Mouse (Mus musculus) embryonic fibroblast, embryonic 13.5 days (primary cell): ENCODE measurements around the gene Svs1. TPM values are rescaled to one million over a fixed set of nuclear protein-coding genes. Genes with fewer than 3 reads are reported as not detected.

Experiments used
- H3K27ac ChIP-seq: 2 replicates; pipeline ENCODE4 v1.5.1; 2012; ENCODE audit warnings: low read length, control low read depth, inconsistent platforms; ENCODE audit not compliant: insufficient read depth
- H3K4me1 ChIP-seq: 2 replicates; pipeline ENCODE4 v1.6.1; 2011; ENCODE audit warnings: low read length; ENCODE audit not compliant: control insufficient read depth, insufficient read depth
- H3K4me3 ChIP-seq: 2 replicates; pipeline ENCODE4 v1.5.1; 2011; ENCODE audit warnings: mild to moderate bottlenecking, control low read depth, low read length; ENCODE audit not compliant: insufficient read depth
- CTCF ChIP-seq: IDR thresholded peaks from 2 replicates; pipeline ENCODE4 v1.5.1; 2011; ENCODE audit warnings: mild to moderate bottlenecking, control low read depth, low read length, moderate library complexity, borderline replicate concordance; ENCODE audit not compliant: insufficient read depth
- POLR2A ChIP-seq: IDR thresholded peaks from 2 replicates; pipeline ENCODE4 v1.6.1; 2011; ENCODE audit warnings: low read depth, mild to moderate bottlenecking, control low read depth, low read length, moderate library complexity
- polyA plus RNA-seq: library from polyadenylated mRNA; stranded (reverse); fragments of >200 nt; gene quantifications from 2 replicates; pipeline ENCODE4 v1.2.4, GENCODE M21; 2011; ENCODE audit warnings: low read depth; ENCODE audit not compliant: missing spikeins, insufficient read length

Svs1 gene
- polyA plus RNA-seq, 1 experiment, result not detected

DNA sequence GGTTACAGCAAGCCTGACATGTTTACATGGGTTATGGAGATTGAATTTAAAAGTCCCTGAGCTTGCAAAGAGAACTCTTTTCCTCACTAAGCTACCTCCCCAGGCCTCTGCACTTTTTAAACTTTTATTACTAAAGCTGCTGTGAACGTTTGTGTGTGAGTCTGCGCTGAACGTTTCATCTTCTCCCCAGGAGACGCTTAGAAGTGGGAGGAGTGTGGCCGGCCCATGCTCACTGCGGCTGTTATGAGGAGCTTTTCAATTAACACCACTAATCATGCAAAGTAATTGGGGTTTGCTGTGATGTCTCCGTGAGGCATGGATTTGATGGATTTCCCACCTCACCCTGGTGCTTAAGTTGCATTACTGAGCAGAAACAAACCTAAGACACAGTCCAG, 22.5 kb downstream of the Svs1 start:
- TF ChIP-seq POLR2A, result no peak
- TF ChIP-seq CTCF, result no peak
- no peaks in the 10 kb centered on the region for H3K4me1 ChIP-seq
- no peak overlapping the region for H3K27ac ChIP-seq
- no peak overlapping the region for H3K4me3 ChIP-seq

DNA sequence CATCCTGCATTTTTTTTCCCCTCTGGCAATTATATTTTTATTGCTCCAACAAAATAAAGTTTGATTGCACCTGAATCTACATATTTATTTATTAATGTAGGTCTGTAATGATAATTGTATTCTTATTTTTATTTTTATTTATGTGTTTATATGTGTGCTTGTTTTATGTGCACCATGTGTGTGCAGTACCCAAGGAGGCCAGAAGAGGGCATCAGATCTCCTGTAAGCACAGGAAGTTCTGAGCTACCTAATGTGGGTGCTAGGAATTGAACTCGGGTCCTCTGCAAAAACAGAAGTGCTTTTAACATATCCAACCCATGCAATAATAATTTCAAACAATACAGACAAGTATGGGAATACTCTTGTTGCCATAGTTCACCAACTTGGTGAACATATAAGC, 23.0 kb downstream of the Svs1 start:
- TF ChIP-seq POLR2A (no peak), CTCF (no peak)
- Histone ChIP-seq H3K4me3 (no peak overlapping the region), H3K4me1 (no peaks in the 10 kb centered on the region), H3K27ac (no peak overlapping the region)

GRCm38 (mm10) chr6:49011191-49011590, 24.5 kb downstream of the Svs1 start:
- H3K4me1 ChIP-seq, result no peaks in the 10 kb centered on the region
- no peak for TF ChIP-seq CTCF
- no peak for TF ChIP-seq POLR2A
- H3K27ac ChIP-seq, result no peak overlapping the region
- H3K4me3 ChIP-seq, result no peak overlapping the region

DNA sequence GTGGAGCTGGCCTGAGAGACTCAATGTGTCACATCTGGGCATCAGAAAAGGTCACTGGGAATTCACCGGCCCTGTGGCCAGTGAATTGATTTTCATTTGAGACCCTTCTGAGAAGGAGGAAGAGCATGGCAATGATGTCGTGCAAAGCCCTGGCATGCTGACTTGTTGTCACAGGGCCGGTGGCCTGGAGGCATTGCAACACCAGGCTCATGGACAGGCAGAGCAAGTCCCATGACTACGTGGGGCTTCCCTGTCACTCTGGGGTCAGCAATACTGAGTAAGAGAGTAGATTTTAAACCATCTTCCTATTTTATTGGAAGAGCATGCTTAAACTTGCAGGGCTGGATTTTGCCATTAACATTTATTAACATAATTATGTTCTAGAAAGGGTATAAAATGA, 26.4 kb downstream of the Svs1 start:
- no peak overlapping the region for H3K27ac ChIP-seq
- no peak overlapping the region for H3K4me3 ChIP-seq
- H3K4me1 ChIP-seq, result no peaks in the 10 kb centered on the region
- TF ChIP-seq POLR2A (no peak), CTCF (no peak)

DNA sequence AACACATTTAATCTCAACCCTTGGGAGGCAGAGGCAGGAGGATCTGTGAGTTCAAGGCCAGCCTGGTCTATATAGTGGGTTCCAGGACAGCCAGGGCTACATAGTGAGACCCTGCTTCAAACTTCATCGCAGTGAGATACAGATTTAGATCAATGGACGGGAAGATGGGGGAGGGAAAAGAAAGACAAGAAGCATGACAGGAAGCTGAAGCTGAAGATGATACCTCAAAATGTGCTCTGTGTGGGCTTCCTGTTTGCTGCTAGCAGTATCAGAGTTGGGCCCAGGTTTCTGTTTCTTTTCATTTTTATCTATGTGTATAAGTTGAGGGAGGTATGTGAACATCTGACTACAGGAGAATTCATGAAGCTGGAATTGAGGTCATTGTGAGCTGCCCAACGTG, 26.8 kb downstream of the Svs1 start:
- no peak for TF ChIP-seq CTCF
- TF ChIP-seq POLR2A, result no peak
- Histone ChIP-seq H3K27ac (no peak overlapping the region), H3K4me1 (no peaks in the 10 kb centered on the region), H3K4me3 (no peak overlapping the region)

GRCm38 (mm10) chr6:49017150-49017549, 30.5 kb downstream of the Svs1 start:
- Histone ChIP-seq H3K27ac (no peak overlapping the region), H3K4me3 (no peak overlapping the region), H3K4me1 (no peaks in the 10 kb centered on the region)
- TF ChIP-seq POLR2A, result no peak
- no peak for TF ChIP-seq CTCF

GRCm38 (mm10) chr6:49019341-49019740, 32.7 kb downstream of the Svs1 start:
- Histone ChIP-seq H3K4me3 (no peak overlapping the region), H3K27ac (no peak overlapping the region), H3K4me1 (no peaks in the 10 kb centered on the region)
- TF ChIP-seq CTCF, result no peak
- TF ChIP-seq POLR2A, result no peak

DNA sequence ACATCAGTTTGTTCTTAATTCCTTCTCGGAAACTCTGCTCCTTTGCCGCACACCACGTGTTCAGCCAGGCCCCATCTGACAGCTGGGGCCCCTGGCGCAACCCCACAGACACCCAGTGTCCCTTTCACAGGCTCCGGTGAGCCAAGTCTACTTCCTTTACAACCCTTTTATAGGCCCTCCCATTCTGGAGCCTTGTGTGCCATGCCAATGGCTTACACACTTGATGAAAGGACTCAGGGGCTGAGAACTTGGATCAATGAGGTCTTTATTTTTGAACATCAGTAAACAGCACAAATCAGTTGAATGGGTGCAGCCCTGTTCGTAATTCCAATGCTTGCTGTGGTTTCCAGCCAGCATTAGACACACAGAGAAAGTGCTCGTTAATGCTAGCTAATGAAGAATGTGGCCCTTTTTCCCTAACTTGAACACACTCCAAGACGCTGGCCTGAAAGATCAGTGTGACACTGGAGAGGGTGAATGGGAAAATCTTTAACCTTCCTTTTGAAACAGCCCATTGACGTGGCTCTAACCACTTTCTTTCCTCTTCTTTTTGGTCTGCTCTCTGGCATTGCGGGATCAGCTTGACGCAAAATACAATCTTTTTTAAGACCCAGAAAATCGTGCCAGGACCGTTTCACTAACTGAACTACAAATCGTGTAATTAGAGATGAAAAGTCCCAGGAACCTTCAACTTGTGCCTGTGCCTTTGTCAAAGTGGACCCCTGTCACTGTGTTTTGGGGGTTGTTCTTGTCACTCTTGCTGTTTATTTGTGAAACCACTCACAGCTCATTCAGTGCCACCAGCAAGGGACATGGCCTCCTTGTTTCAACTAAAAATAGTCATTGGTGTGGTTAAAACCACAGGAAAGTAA, 34.7 kb downstream of the Svs1 start:
- H3K27ac ChIP-seq, result no peak overlapping the region
- H3K4me3 ChIP-seq, result no peak overlapping the region
- H3K4me1 ChIP-seq, result no peaks in the 10 kb centered on the region
- TF ChIP-seq CTCF (no peak), POLR2A (no peak)

DNA sequence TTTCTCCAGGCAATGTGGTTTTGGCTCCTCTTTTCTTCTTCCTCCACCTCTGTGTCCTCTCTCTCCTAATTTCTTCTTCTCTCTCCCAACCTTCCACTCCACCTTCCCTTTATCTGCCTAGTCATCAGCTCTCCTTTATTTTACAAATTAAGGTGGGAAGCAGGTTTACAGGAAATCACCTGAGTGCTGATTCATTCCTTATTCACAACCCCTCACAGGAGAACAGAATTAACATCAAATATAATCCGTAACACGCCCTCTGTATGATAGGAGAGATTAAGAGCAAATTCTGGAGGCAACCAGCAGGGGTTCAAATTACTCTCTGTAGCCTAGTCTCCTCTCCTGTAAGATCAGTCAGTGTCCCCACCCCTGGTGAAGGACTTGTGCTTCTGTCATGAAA, 35.7 kb downstream of the Svs1 start:
- no peak overlapping the region for H3K4me3 ChIP-seq
- no peaks in the 10 kb centered on the region for H3K4me1 ChIP-seq
- TF ChIP-seq CTCF (no peak), POLR2A (no peak)
- H3K27ac ChIP-seq, result no peak overlapping the region

DNA sequence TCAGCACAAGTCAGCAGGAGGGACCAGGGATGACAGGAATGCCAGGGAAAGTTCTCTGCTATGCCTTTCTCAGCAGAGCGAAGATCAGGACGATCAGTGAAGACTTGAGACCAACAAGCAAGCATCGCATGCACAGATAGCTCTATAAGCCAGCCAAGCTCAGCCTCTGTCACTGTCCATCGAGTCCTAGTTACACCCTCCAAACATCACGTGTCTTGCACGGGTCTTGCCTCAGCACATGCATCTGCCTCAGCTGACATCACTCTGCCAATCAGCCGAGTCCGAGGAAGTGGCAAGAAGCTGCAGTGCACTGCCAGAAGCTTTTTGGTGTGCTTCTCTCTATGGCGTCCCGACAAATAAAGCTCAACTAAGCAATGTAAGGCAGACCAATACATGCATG, 36.7 kb downstream of the Svs1 start:
- no peak overlapping the region for H3K4me3 ChIP-seq
- H3K4me1 ChIP-seq, result no peaks in the 10 kb centered on the region
- no peak for TF ChIP-seq POLR2A
- no peak for TF ChIP-seq CTCF

More for the DNA sequence above, 36.7 kb downstream of the Svs1 start:
- no peak overlapping the region for H3K27ac ChIP-seq
